Mouse (Mus musculus): ENCODE measurements around the gene Sox6.

DNA sequence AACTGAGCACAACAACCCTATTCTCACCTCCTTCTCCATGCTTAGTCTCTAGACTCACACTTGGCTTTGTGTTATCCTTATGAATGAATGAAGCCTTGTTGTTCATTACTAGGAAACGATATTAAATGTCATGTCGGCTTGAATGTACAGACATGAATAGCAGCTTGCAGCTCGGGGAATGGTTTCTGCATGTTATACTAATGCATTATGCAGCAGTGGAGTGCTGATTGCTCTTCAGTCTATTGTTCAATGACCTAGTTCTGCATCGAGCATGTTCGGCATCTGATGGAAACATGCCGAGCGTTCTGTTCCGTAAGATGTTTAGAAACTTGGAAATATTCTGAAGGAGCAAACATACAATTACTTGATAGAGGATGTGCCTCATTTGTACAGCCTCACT is 524.9 kb downstream of the Sox6 start:
- TF ChIP-seq CTCF (IDR thresholded peaks at IDR 0.05; ENCODE audit: low read depth, low read length) (no peak), GATA1 (IDR thresholded peaks at IDR 0.05; ENCODE audit: borderline replicate concordance, low read length) (no peak)

Data from G1E (cell line).